Mouse (Mus musculus) limb, embryonic 15.5 days (tissue): Measurements from ENCODE around the gene Akip1. TPM values are rescaled to one million over a fixed set of nuclear protein-coding genes. Genes with fewer than 3 reads are reported as not detected.

Source experiments
- ATAC-seq: fragments of 200-750 bp; cut with Nextera tagmentation; 2 replicates; pipeline ENCODE4 v1.8.0; 2017; ENCODE audit warnings: low read depth, moderate TSS enrichment; ENCODE audit not compliant: insufficient number of reproducible peaks, low FRiP score, low TSS enrichment
- H3K27ac ChIP-seq: fragments of 300-500 bp; sonication (generic); 2 replicates; pipeline ENCODE4 v1.5.1; 2015; ENCODE audit warnings: moderate library complexity, mild to moderate bottlenecking, inconsistent platforms
- H3K27me3 ChIP-seq: fragments of 300-500 bp; sonication (generic); 2 replicates; pipeline ENCODE4 v1.6.1; 2015; ENCODE audit warnings: inconsistent platforms
- H3K36me3 ChIP-seq: fragments of 300-500 bp; sonication (generic); 2 replicates; pipeline ENCODE4 v1.6.1; 2015; ENCODE audit warnings: inconsistent platforms
- H3K4me1 ChIP-seq: fragments of 300-500 bp; sonication (generic); 2 replicates; pipeline ENCODE4 v1.6.1; 2015; ENCODE audit warnings: inconsistent platforms
- H3K4me2 ChIP-seq: fragments of 300-500 bp; sonication (generic); 2 replicates; pipeline ENCODE4 v1.6.1; 2015; ENCODE audit warnings: mild to moderate bottlenecking, inconsistent platforms
- H3K4me3 ChIP-seq: fragments of 300-500 bp; sonication (generic); 2 replicates; pipeline ENCODE4 v1.5.1; 2015; ENCODE audit warnings: mild to moderate bottlenecking, inconsistent platforms
- H3K9ac ChIP-seq: fragments of 300-500 bp; sonication (generic); 2 replicates; pipeline ENCODE4 v1.6.1; 2015; ENCODE audit warnings: inconsistent platforms
- H3K9me3 ChIP-seq: fragments of 300-500 bp; sonication (generic); 2 replicates; pipeline ENCODE4 v1.6.1; 2016; ENCODE audit warnings: inconsistent platforms
- WGBS: fragments of 180-500 bp; shearing (Covaris S2); methylation state at CpG from one replicate; pipeline ENCODE4 v1.1.7; 2015; 5-methylcytosine and 5-hydroxymethylcytosine counted together
- polyA plus RNA-seq: library from polyadenylated mRNA; unstranded; fragments of >200 nt; fragmentation: Nextera tagmentation; extraction: Ambion mirVana; gene quantifications from 2 replicates; pipeline ENCODE4 v1.2.1, GENCODE M21; 2015

The Akip1 gene
- polyA plus RNA-seq, 1 experiment from 2014 or later: 39.4 TPM

DNA sequence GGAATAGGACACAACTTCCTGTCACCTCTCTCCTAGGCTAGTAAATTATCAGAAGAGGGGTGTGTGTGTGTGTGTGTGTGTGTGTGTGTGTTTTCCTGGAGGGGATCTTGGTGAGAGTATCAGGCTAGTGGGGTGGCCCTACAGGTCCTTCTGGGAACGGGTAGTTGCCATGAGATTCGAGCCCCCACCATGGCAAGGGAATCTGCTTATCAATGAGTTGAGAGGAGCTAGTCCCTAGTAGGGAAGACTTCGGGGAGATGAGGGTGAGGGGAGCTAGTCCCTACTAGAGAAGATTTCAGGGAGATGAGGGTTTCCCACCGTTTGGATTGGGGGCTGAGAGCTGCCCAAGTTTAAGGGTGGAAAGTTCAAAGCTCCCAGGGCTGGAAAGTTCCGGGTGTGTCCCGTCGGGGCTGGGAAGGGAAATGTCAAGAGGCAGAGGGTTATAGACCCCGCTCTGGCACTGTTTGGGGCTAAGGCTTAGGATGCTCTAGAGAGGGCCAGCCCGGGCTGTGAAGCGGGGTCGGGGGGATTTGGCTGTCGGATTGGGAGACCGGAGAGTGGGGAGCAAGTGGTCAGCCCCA lies 48.0 kb downstream of the Akip1 start:
- H3K36me3 ChIP-seq: peaks cover under 1% of the 10 kb centered on the region; the same call in 1 of the 2 replicates
- peaks cover 16% of the 10 kb centered on the region for H3K4me1 ChIP-seq
- 5% methylated on average over 13 of the region's 13 CpGs for WGBS
- H3K27ac ChIP-seq: peak overlapping the region; percentile 93
- no peaks in the 10 kb centered on the region for H3K27me3 ChIP-seq
- peak overlapping the region; percentile 88 for H3K4me3 ChIP-seq
- peak overlapping the region; percentile 87 for H3K4me2 ChIP-seq
- H3K9me3 ChIP-seq: no peaks in the 10 kb centered on the region
- ATAC-seq: peak; percentile 59
- peak overlapping the region; percentile 90 for H3K9ac ChIP-seq

DNA sequence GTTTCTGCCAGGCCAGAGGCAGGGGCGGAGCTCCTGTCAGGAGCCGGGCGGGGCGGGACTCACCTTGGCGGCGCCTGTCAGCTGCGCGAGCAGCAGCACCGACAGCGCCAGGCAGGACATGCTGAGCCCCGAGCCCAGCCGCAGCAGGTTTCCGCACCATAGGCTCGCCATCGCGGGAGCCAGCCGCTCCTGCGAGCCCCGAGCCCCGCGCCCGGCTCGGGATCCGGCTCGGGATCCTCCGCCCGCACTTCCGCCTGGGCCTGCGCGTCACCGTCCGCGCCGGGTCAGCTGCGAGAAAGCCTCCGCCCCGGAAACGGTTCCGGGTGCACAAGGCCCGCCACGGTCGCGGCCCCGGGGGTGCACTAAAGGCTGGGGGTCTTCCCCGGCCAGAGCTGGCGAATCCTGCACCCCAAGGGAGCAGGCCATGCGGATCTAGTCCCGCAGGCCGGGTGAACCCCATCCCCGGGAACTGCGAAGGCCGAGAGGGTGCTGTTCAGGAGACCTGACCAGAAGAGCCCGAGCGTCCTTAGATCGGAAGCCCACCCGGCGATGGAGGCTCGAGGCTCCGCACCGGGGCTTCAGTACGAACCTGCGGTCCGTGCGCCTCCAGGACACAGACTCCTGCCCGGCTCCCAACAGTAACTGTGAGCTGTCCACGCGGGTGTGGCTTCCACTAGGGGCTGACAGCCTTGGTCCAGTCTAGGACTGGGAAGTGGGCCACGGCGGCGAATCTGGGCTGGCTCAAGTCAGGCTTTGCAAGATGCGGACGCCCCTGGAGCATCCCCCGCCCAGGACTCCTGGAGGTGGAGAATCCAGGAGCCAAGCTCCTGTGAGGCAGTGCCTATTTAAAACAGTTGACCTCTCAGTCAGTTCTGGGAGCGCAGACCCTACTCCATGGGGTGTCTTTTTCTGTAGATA lies 48.8 kb downstream of the Akip1 start, which contains the start of gene Tmem9b:
Tmem9b (minus strand) TSS at position 868 of the 918 bp plus-strand sequence.
- Histone ChIP-seq H3K9ac (peak within 1 kb of the TSS; percentile 90), H3K27ac (peak within 1 kb of the TSS; percentile 93), H3K9me3 (no peaks in the 10 kb centered on the region), H3K4me1 (peaks cover 16% of the 10 kb centered on the region), H3K4me3 (peak within 1 kb of the TSS; percentile 88), H3K4me2 (peak within 1 kb of the TSS; percentile 87), H3K36me3 (no peaks in the 10 kb centered on the region), H3K27me3 (no peaks in the 10 kb centered on the region)
- peak; percentile 73 for ATAC-seq
- under 1% methylated on average over 74 of the region's 74 CpGs for WGBS

DNA sequence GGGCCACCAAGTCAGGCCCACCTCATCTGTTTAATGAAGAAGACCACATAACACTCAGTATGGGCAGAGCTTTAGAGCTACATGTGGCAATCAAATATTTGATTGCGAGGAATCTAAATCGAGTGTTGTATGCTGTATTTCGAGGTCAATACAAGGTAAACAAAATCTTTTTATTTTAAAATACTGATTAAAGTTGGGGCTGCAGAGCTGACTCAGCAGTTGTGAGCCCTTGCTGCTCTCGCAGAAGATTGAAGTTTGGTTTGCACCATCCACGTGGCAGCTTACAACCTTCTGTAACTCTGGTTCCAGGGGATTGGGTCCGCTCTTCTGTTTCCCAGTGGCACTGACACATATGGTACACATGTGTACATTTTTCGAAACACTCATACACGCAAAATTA lies 50.5 kb downstream of the Akip1 start:
- Histone ChIP-seq H3K9me3 (no peaks in the 10 kb centered on the region), H3K27me3 (no peaks in the 10 kb centered on the region), H3K27ac (no peak overlapping the region), H3K4me1 (peaks cover 16% of the 10 kb centered on the region), H3K36me3 (no peaks in the 10 kb centered on the region), H3K4me3 (no peak overlapping the region), H3K9ac (no peak overlapping the region), H3K4me2 (no peak overlapping the region)
- no peak for ATAC-seq
- 86% methylated on average over 8 of the region's 8 CpGs for WGBS

DNA sequence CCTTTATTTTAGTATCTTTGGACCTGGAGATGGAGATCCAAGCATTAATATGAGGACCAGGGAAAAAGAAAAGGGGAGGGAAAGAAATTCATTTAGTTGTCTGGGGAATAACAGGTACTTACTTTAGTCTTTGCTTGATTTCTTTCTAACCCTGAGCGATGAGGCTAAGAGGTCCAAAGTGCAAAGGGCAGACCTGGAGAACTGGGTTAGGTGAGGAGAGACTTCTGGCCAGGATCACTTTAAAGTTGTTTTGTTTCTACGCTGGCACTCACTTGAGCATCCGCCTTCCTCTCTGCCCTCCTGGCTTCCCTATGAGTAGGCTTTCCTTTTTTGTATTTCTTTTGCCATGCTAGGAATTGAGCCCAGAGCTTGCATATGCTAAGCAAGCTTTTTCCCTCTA lies 52.8 kb downstream of the Akip1 start:
- Histone ChIP-seq H3K4me2 (no peak overlapping the region), H3K27me3 (no peaks in the 10 kb centered on the region), H3K4me3 (no peak overlapping the region), H3K36me3 (no peaks in the 10 kb centered on the region), H3K9me3 (no peaks in the 10 kb centered on the region), H3K4me1 (peaks cover 15% of the 10 kb centered on the region), H3K27ac (no peak overlapping the region), H3K9ac (no peak overlapping the region)
- no peak for ATAC-seq
- 90% methylated on average over 3 of the region's 3 CpGs for WGBS

Other genes starting within 250 kb of the Akip1 start
- 0.04 and 0.11 TPM in 2 replicates for gene Trim66, start 195.6 kb upstream of the Akip1 start, polyA plus RNA-seq
- gene Rpl27a, start 184.5 kb upstream of the Akip1 start, polyA plus RNA-seq: 113 and 140 TPM in 2 replicates
- gene St5, start 85 bp upstream of the Akip1 start, polyA plus RNA-seq: 46.0 and 46.3 TPM in 2 replicates
- gene BC051019, start 20.2 kb downstream of the Akip1 start, polyA plus RNA-seq: not detected in 2 replicates
- not detected in 2 replicates for gene Ascl3, start 28.0 kb downstream of the Akip1 start, polyA plus RNA-seq
- 64.7 and 74.2 TPM in 2 replicates for gene Tmem9b, start 49.2 kb downstream of the Akip1 start, polyA plus RNA-seq
- gene Nrip3, start 78.3 kb downstream of the Akip1 start, polyA plus RNA-seq: 1.5 and 1.7 TPM in 2 replicates
- 11.6 and 12.2 TPM in 2 replicates for gene Scube2, start 162.0 kb downstream of the Akip1 start, polyA plus RNA-seq